Mouse (Mus musculus) testis, postnatal 14 days (tissue): ENCODE results near the gene Prepl.

Experiments used
- DNase-seq: peaks from one replicate; pipeline ENCODE4 v3.0.0; 2021; ENCODE audit warnings: low spot score

Prepl gene

GRCm38 (mm10) chr17:85020343-85020742 lies 69.7 kb downstream of the Prepl start:
- DNase-seq: no peak

DNA sequence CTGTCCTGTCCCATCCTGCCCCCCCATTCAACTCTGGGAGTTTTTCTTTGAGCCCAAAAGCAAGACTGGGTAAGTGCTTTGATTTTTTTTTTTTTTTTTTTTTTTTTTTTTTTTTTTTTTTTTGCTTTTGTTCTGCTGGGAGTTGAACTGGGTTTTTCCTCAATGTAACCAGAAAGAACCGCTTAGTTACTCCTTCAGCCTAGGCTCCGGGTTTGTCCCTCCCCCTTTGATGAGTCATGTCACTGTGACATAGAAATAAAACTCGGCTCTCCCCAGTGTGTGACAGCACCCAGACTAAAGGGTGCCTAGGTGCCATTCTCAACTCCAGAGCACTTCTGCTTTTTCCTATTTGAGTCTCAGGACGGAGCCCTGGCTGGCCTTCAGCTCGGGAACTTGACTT lies 71.2 kb downstream of the Prepl start:
- DNase-seq: no peak

DNA sequence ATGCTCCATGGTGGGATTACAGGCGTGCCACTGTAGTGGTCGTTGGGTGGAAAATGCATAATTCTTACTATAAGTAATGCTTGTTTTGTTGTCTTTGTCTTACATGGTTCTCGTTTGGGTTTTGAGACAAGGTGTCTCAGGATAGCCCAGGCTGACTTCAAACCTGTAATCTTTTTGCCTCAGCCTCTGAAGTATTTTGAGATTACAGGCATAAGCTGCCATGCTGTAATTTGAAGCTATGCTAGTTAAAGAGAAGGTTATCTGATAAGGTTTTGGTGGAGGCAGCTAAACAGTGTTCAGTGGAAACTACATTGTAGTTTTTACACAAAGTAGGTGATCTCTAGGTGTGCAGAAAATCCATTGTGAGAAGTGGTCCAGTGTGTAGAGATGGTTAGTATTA lies 71.7 kb downstream of the Prepl start:
- no peak for DNase-seq

- no peak for DNase-seq
Observed at GRCm38 (mm10) chr17:85014632-85015031, 75.4 kb downstream of the Prepl start.

- DNase-seq: no peak
Observed at GRCm38 (mm10) chr17:85013485-85013884, 76.6 kb downstream of the Prepl start.
